In the genomic region with DNA sequence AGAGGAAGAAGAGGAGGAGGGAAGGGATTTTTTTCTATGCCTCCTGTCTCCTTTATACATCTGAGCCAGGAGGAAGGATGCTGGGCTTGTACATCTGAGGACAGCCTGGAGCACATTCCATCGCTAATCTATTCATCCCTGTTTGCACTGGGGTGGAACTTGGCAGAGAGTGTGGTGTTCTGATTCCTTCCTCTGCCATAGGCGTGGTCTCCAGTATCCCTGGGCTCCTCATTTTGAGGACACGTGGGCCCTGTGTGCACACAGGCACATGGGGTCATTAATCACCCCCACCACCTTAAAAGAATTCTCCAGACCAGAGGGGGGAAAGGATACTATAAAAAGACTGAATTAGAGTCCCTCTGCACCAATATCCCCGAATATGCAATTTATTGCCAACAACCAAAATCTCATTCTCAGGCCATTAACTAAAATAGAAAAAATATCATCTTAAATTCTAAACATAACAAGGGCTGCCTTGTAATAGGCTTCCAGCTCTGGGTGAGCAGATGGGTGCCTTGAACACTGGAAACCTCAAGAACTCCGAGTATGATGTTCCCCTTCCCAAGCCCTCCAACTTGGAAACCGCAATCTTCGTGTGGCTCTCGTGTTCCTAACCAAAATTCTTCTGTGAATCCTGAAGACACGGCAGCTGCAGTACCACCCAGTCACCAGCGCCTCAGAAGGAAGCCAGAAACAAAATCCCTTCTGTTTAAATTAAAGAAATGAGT, we compare ENCODE assay signal across 30 mouse cellular contexts.
A peak's percentile ranks its signal among the peaks of the same experiment; 100 is the strongest.
DNase-seq lines count a peak whose midpoint lies in the region; ATAC-seq and TF ChIP-seq lines count a peak whose summit lies in the region.
"Had no signal": no experiment of that assay in that cellular context is flagged by ENCODE, and none has a peak within 500 bp of the region (broad histone marks: within the 10 kb centered on the region; RNA-seq: fewer than 3 reads in every experiment).

No protein-coding gene starts in this region.

- no peak overlapping the region for H3K4me2 ChIP-seq in heart, embryonic 12.5 days
- H3K4me2 ChIP-seq in lung, postnatal 0 days (replicated peaks; ENCODE audit: low read depth, low read length), result no peak overlapping the region
- H3K4me2 ChIP-seq in embryonic facial prominence, embryonic 14.5 days (ENCODE audit: low read depth, low read length), result no peak overlapping the region
- H3K4me2 ChIP-seq in limb, embryonic 15.5 days, result no peak overlapping the region
- H3K4me2 ChIP-seq: forebrain, embryonic 15.5 days; heart, embryonic 11.5 days; hindbrain, embryonic 15.5 days; lung, embryonic 15.5 days; midbrain, embryonic 13.5 days; stomach, embryonic 15.5 days had no signal

- H3K4me3 ChIP-seq in heart, embryonic 10.5 days, result no peak overlapping the region
- no peak overlapping the region for H3K4me3 ChIP-seq in heart, embryonic 12.5 days
- no peak overlapping the region for H3K4me3 ChIP-seq in lung, postnatal 0 days (ENCODE audit: low read depth, low read length)
- H3K4me3 ChIP-seq in embryonic facial prominence, embryonic 14.5 days (ENCODE audit: low read depth, low read length), result no peak overlapping the region
- no peak overlapping the region for H3K4me3 ChIP-seq in limb, embryonic 15.5 days
- H3K4me3 ChIP-seq: forebrain, embryonic 10.5 days; forebrain, embryonic 15.5 days; hindbrain, embryonic 15.5 days; lung, embryonic 15.5 days; megakaryocyte, embryonic 14.5 days; midbrain, embryonic 13.5 days; stomach, embryonic 15.5 days had no signal

- TF ChIP-seq EP300 in lung, postnatal 0 days (IDR thresholded peaks at IDR 0.05), result no peak

- no peak for ATAC-seq in heart, embryonic 12.5 days (ENCODE audit: insufficient number of reproducible peaks, low FRiP score)
- ATAC-seq in lung, postnatal 0 days, result no peak
- peak; percentile 53; the same call in 1 of the 2 replicates for ATAC-seq in embryonic facial prominence, embryonic 14.5 days (ENCODE audit: low read depth)
- peak; percentile 67; the same call in 1 of the 2 replicates for ATAC-seq in limb, embryonic 15.5 days (ENCODE audit: insufficient number of reproducible peaks, low FRiP score, low TSS enrichment, low read depth)
- ATAC-seq: activated CD4-positive, CD25-positive, alpha-beta regulatory T cell, adult 4 months; forebrain, embryonic 15.5 days; midbrain, embryonic 13.5 days had no signal

- TF ChIP-seq CTCF in lung, postnatal 0 days (IDR thresholded peaks at IDR 0.05), result no peak

- H3K27ac ChIP-seq in heart, embryonic 10.5 days, result no peak overlapping the region
- no peak overlapping the region for H3K27ac ChIP-seq in heart, embryonic 12.5 days (ENCODE audit: poor library complexity, severe bottlenecking)
- no peak overlapping the region for H3K27ac ChIP-seq in lung, postnatal 0 days (ENCODE audit: low read length)
- no peak overlapping the region for H3K27ac ChIP-seq in embryonic facial prominence, embryonic 14.5 days (replicated peaks; ENCODE audit: low read depth, low read length)
- 0 out of 2 replicates have a peak overlapping the region, but pooled peaks have one; percentile 11 for H3K27ac ChIP-seq in limb, embryonic 15.5 days
- H3K27ac ChIP-seq: forebrain, embryonic 10.5 days; forebrain, embryonic 15.5 days; hindbrain, embryonic 15.5 days; liver, embryonic 14.5 days; lung, embryonic 15.5 days; midbrain, embryonic 13.5 days; stomach, embryonic 15.5 days had no signal

- H3K9me3 ChIP-seq in heart, embryonic 10.5 days, result no peaks in the 10 kb centered on the region
- H3K9me3 ChIP-seq in heart, embryonic 12.5 days (replicated peaks), result 0 out of 2 replicates have a peak, but pooled peaks cover 3% of the 10 kb centered on the region
- no peaks in the 10 kb centered on the region for H3K9me3 ChIP-seq in lung, postnatal 0 days (ENCODE audit: low read length)
- no peaks in the 10 kb centered on the region for H3K9me3 ChIP-seq in embryonic facial prominence, embryonic 14.5 days (ENCODE audit: control insufficient read depth, low read length)
- H3K9me3 ChIP-seq in limb, embryonic 15.5 days, result no peaks in the 10 kb centered on the region
- H3K9me3 ChIP-seq: forebrain, embryonic 10.5 days; forebrain, embryonic 15.5 days; hindbrain, embryonic 15.5 days; lung, embryonic 15.5 days; midbrain, embryonic 13.5 days; stomach, embryonic 15.5 days had no signal

- WGBS in heart, embryonic 10.5 days, result 77% methylated on average over 10 of the region's 10 CpGs
- 81% methylated on average over 10 of the region's 10 CpGs for WGBS in heart, embryonic 12.5 days
- 62% methylated on average over 10 of the region's 10 CpGs for WGBS in lung, postnatal 0 days
- WGBS in embryonic facial prominence, embryonic 14.5 days, result 51% methylated on average over 10 of the region's 10 CpGs
- 32% methylated on average over 10 of the region's 10 CpGs for WGBS in limb, embryonic 15.5 days

- H3K4me1 ChIP-seq in heart, embryonic 10.5 days, result peaks cover 11% of the 10 kb centered on the region
- H3K4me1 ChIP-seq in heart, embryonic 12.5 days (replicated peaks), result peaks cover 11% of the 10 kb centered on the region
- no peaks in the 10 kb centered on the region for H3K4me1 ChIP-seq in lung, postnatal 0 days (ENCODE audit: insufficient read depth, low read depth, low read length)
- H3K4me1 ChIP-seq in embryonic facial prominence, embryonic 14.5 days (ENCODE audit: control insufficient read depth, insufficient read depth, low read length), result peaks cover 10% of the 10 kb centered on the region
- peaks cover 22% of the 10 kb centered on the region for H3K4me1 ChIP-seq in limb, embryonic 15.5 days
- H3K4me1 ChIP-seq: forebrain, embryonic 15.5 days; megakaryocyte, embryonic 14.5 days had no signal

- H3K36me3 ChIP-seq in heart, embryonic 10.5 days, result no peaks in the 10 kb centered on the region
- H3K36me3 ChIP-seq in heart, embryonic 12.5 days, result no peaks in the 10 kb centered on the region
- no peaks in the 10 kb centered on the region for H3K36me3 ChIP-seq in lung, postnatal 0 days (ENCODE audit: insufficient read depth, low read length)
- H3K36me3 ChIP-seq in embryonic facial prominence, embryonic 14.5 days (ENCODE audit: control insufficient read depth, insufficient read depth, low read length), result no peaks in the 10 kb centered on the region
- no peaks in the 10 kb centered on the region for H3K36me3 ChIP-seq in limb, embryonic 15.5 days
- H3K36me3 ChIP-seq: forebrain, embryonic 10.5 days; forebrain, embryonic 15.5 days; hindbrain, embryonic 15.5 days; lung, embryonic 15.5 days; midbrain, embryonic 13.5 days; stomach, embryonic 15.5 days had no signal

- peak; percentile 33 for DNase-seq in heart, embryonic 10.5 days (ENCODE audit: low spot score)
- peak; percentile 20 for DNase-seq in lung, postnatal 36 days
- no peak for DNase-seq in lung, postnatal 0 days (ENCODE audit: low spot score)
- DNase-seq in embryonic facial prominence, embryonic 14.5 days (ENCODE audit: low spot score), result peak; percentile 70
- DNase-seq in cerebellum, postnatal 10 days, result no peak
- DNase-seq in heart, postnatal 4 days, result no peak
- DNase-seq: adrenal gland, adult 2 months; adrenal gland, postnatal 36 days; cerebellum, adult 18-20 months; cerebellum, postnatal 14 days; gastrocnemius, postnatal 36 days; kidney, adult 2 months; kidney, postnatal 4 days; layer of hippocampus, adult 9-11 months; liver; lung, postnatal 4 days; right cerebral cortex, postnatal 14 days; thymus, postnatal 14 days had no signal

- no peak overlapping the region for H3K9ac ChIP-seq in heart, embryonic 12.5 days
- H3K9ac ChIP-seq in lung, postnatal 0 days (replicated peaks; ENCODE audit: low read depth), result no peak overlapping the region
- H3K9ac ChIP-seq in embryonic facial prominence, embryonic 14.5 days (ENCODE audit: low read depth, low read length), result no peak overlapping the region
- H3K9ac ChIP-seq in limb, embryonic 15.5 days, result no peak overlapping the region
- H3K9ac ChIP-seq: forebrain, embryonic 15.5 days; hindbrain, embryonic 15.5 days; liver, embryonic 14.5 days; lung, embryonic 15.5 days; midbrain, embryonic 13.5 days; stomach, embryonic 15.5 days had no signal

- 0 out of 2 replicates have a peak, but pooled peaks cover 8% of the 10 kb centered on the region for H3K27me3 ChIP-seq in heart, embryonic 10.5 days (ENCODE audit: insufficient read depth, poor library complexity, severe bottlenecking)
- 0 out of 2 replicates have a peak, but pooled peaks cover 6% of the 10 kb centered on the region for H3K27me3 ChIP-seq in heart, embryonic 12.5 days (replicated peaks)
- H3K27me3 ChIP-seq in lung, postnatal 0 days (replicated peaks; ENCODE audit: insufficient read depth, low read length), result no peaks in the 10 kb centered on the region
- H3K27me3 ChIP-seq in embryonic facial prominence, embryonic 14.5 days (replicated peaks; ENCODE audit: control insufficient read depth, insufficient read depth, low read length), result no peaks in the 10 kb centered on the region
- no peaks in the 10 kb centered on the region for H3K27me3 ChIP-seq in limb, embryonic 15.5 days
- H3K27me3 ChIP-seq: forebrain, embryonic 15.5 days; hindbrain, embryonic 15.5 days; lung, embryonic 15.5 days; midbrain, embryonic 13.5 days; stomach, embryonic 15.5 days had no signal

Comparison
In these comparisons a context has a peak if more than half of its experiments do, and no peak if none do; other contexts are left out.
1. DNase-seq: peak in heart, embryonic 10.5 days (single experiment), lung, postnatal 36 days (single experiment) and embryonic facial prominence, embryonic 14.5 days (single experiment); none in lung, postnatal 0 days (single experiment), cerebellum, postnatal 10 days (0 of 2) and heart, postnatal 4 days (single experiment).
2. ATAC-seq: peak in embryonic facial prominence, embryonic 14.5 days (single experiment) and limb, embryonic 15.5 days (single experiment); none in heart, embryonic 12.5 days (single experiment) and lung, postnatal 0 days (single experiment).